Mouse (Mus musculus): Measurements from ENCODE around the gene Hikeshi. TPM values are rescaled to one million over a fixed set of nuclear protein-coding genes. Genes with fewer than 3 reads are reported as not detected.

The Hikeshi gene
- polyA plus RNA-seq, 1 experiment from 2014 or later = 136 TPM

DNA sequence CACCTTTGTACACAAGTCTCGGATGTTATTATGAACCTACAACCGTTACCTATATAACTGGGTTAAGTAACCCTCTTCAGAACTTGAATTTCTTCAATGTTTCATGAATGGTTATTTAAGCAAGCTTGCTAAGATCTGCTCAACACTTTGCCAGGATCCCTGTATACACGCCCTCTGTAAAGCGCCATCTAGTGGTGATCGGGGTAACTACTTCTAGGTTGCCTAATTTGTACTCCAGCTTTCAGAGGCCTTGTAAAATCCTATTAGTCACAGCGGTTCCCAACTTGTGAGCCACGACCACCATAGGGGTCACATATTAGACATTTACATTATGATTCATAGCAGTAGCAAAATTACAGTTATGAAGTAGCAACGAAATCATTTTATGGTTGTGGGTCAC lies 33.1 kb downstream of the Hikeshi start:
- Histone ChIP-seq H3K27ac (replicated peaks; ENCODE audit: low read depth, low read length) (no peak overlapping the region), H3K4me2 (ENCODE audit: low read depth, low read length) (peak overlapping the region; percentile 31), H3K4me3 (ENCODE audit: low read depth, low read length) (no peak overlapping the region), H3K4me1 (ENCODE audit: control insufficient read depth, insufficient read depth, low read length) (peaks cover 6% of the 10 kb centered on the region), H3K9ac (ENCODE audit: low read depth, low read length) (no peak overlapping the region), H3K36me3 (ENCODE audit: control insufficient read depth, insufficient read depth, low read length) (no peaks in the 10 kb centered on the region), H3K9me3 (ENCODE audit: control insufficient read depth, low read length) (no peaks in the 10 kb centered on the region), H3K27me3 (replicated peaks; ENCODE audit: control insufficient read depth, insufficient read depth, low read length) (0 out of 2 replicates have a peak, but pooled peaks cover 3% of the 10 kb centered on the region)
- peak; percentile 84 for DNase-seq (ENCODE audit: low spot score)
- ATAC-seq (ENCODE audit: low read depth) = peak; percentile 68
- 19% methylated on average over 8 of the region's 8 CpGs for WGBS

DNA sequence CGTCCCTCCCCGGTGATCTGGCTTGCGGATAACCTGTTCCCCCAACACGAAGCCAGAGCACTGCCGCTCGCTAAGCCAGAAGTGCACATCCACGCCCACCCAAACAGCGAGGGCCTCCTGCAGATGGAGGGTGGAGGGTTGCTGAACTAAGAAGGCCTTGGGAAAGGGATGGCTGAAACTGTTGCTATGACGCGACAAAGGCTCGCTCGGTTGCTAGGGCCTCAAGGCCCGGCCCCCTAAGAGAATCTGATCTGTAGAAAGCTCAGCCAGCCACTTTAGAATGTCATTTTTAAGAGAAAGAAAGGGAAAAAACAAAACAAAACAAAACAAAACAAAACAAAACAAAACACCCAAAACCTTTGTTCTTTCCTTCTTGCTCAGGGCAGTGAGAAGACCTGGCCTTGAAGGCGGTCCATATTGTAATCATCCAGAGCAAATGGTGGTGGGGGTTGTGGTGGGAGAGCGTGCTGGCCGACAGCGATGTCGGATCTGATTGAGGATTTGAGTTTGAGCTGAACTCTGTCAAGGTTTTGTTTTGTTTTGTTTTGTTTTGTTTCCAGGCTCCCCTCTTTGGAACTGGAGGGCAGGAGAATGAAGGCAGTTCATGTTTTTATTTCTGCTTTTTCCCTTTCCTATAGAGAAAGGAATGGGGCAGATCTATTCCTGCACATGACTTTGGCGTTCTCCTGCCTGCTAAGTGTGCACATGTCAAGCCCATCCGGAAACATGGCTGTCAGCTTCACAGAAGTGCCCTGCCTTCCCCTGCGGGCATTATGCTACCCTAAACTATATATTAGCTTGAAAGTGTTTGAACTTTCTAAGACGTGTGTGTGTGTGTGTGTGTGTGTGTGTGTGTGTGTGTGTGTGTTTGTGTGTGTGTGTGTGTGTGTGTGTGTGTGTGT lies 37.3 kb downstream of the Hikeshi start, which contains the start of gene Ccdc81:
Ccdc81 (minus strand) TSS at position 188 of the 902 bp plus-strand sequence.
- Histone ChIP-seq H3K4me3 (ENCODE audit: low read depth, low read length) (peak within 1 kb of the TSS; percentile 17; the same call in 1 of the 2 replicates), H3K27me3 (replicated peaks; ENCODE audit: control insufficient read depth, insufficient read depth, low read length) (no peaks in the 10 kb centered on the region), H3K36me3 (ENCODE audit: control insufficient read depth, insufficient read depth, low read length) (no peaks in the 10 kb centered on the region), H3K9ac (ENCODE audit: low read depth, low read length) (peak within 1 kb of the TSS; percentile 20; the same call in 1 of the 2 replicates), H3K27ac (replicated peaks; ENCODE audit: low read depth, low read length) (no peak within 1 kb of the TSS), H3K9me3 (ENCODE audit: control insufficient read depth, low read length) (no peaks in the 10 kb centered on the region), H3K4me2 (ENCODE audit: low read depth, low read length) (peak within 1 kb of the TSS; percentile 48), H3K4me1 (ENCODE audit: control insufficient read depth, insufficient read depth, low read length) (peaks cover 6% of the 10 kb centered on the region)
- ATAC-seq (ENCODE audit: low read depth) = peak; percentile 71
- 22% methylated on average over 22 of the region's 22 CpGs for WGBS
- DNase-seq (ENCODE audit: low spot score) = peak; percentile 85

DNA sequence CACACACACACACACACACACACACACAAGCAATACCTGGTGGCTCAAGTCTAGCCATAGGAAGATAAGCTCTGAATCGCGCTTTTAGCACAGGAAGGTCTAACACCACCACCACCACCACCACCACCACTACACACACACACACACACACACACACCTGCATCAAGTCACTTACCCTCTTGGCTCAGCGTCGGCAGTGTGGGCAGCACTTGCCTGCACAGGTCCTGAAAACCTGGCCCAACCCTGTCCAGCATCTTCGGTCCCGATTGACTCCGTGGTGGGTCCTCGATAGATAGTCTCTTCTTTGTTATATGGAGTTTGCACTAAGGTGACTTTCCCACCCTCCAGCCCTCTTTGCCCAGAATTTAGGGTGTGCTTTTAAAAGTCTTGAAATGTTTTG lies 38.0 kb downstream of the Hikeshi start:
- Histone ChIP-seq H3K4me1 (ENCODE audit: control insufficient read depth, insufficient read depth, low read length) (peaks cover 3% of the 10 kb centered on the region; the same call in 1 of the 2 replicates), H3K27me3 (replicated peaks; ENCODE audit: control insufficient read depth, insufficient read depth, low read length) (no peaks in the 10 kb centered on the region), H3K4me3 (ENCODE audit: low read depth, low read length) (peak overlapping the region; percentile 17; the same call in 1 of the 2 replicates), H3K9ac (ENCODE audit: low read depth, low read length) (no peak overlapping the region), H3K4me2 (ENCODE audit: low read depth, low read length) (peak overlapping the region; percentile 48), H3K9me3 (ENCODE audit: control insufficient read depth, low read length) (no peaks in the 10 kb centered on the region), H3K36me3 (ENCODE audit: control insufficient read depth, insufficient read depth, low read length) (no peaks in the 10 kb centered on the region), H3K27ac (replicated peaks; ENCODE audit: low read depth, low read length) (no peak overlapping the region)
- 73% methylated on average over 8 of the region's 8 CpGs for WGBS
- ATAC-seq (ENCODE audit: low read depth) (peak; percentile 51; the same call in 1 of the 2 replicates), DNase-seq (ENCODE audit: low spot score) (no peak)

DNA sequence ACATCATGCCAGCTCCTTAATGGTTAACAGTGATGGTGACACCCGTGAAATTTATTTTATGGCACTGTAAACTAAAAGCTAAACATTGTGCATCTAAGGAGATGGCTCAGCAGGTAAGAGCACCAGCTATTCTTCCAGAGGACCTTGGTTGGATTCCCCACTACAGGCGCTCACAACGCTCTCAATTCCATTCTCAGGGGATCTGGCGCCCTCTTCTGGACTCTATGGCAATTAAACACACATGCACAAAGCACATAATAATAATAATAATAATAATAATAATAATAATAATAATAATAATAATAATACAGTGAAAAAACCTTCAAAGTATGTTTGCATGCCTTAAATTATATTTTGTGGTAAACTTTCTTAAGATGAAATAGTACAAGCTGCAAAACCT lies 49.1 kb downstream of the Hikeshi start:
- no peak overlapping the region for H3K4me2 ChIP-seq (ENCODE audit: low read depth, low read length)
- H3K9me3 ChIP-seq (ENCODE audit: control insufficient read depth, low read length) = no peaks in the 10 kb centered on the region
- DNase-seq (ENCODE audit: low spot score) (no peak), ATAC-seq (ENCODE audit: low read depth) (no peak)
- H3K27me3 ChIP-seq (replicated peaks; ENCODE audit: control insufficient read depth, insufficient read depth, low read length) = no peaks in the 10 kb centered on the region
- no peaks in the 10 kb centered on the region for H3K36me3 ChIP-seq (ENCODE audit: control insufficient read depth, insufficient read depth, low read length)
- H3K4me1 ChIP-seq (ENCODE audit: control insufficient read depth, insufficient read depth, low read length) = no peaks in the 10 kb centered on the region
- H3K4me3 ChIP-seq (ENCODE audit: low read depth, low read length) = no peak overlapping the region
- H3K27ac ChIP-seq (replicated peaks; ENCODE audit: low read depth, low read length) = no peak overlapping the region
- no peak overlapping the region for H3K9ac ChIP-seq (ENCODE audit: low read depth, low read length)
- 30% methylated on average over 4 of the region's 4 CpGs for WGBS

DNA sequence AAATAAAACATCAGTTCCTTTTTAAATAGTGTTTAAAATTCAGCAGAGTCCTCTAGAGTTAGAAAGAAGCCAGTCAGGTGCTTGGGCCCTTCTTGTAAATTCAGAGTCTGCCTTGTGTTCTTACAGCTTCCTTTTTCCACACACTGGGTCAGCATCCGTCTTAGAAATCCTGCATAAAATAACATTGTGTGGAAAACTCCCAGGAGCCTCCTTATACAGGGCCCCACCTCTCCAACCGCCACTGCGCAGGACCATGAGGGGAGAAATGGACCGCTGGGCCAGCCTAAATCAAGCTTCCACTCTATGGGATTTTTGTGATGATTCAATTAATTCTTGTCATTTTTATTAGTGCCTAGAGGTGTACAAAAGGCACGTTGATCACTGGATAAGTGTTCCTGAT lies 49.6 kb downstream of the Hikeshi start:
- Histone ChIP-seq H3K4me2 (ENCODE audit: low read depth, low read length) (no peak overlapping the region), H3K27ac (replicated peaks; ENCODE audit: low read depth, low read length) (no peak overlapping the region), H3K4me3 (ENCODE audit: low read depth, low read length) (no peak overlapping the region), H3K27me3 (replicated peaks; ENCODE audit: control insufficient read depth, insufficient read depth, low read length) (no peaks in the 10 kb centered on the region), H3K36me3 (ENCODE audit: control insufficient read depth, insufficient read depth, low read length) (no peaks in the 10 kb centered on the region), H3K4me1 (ENCODE audit: control insufficient read depth, insufficient read depth, low read length) (no peaks in the 10 kb centered on the region), H3K9me3 (ENCODE audit: control insufficient read depth, low read length) (no peaks in the 10 kb centered on the region), H3K9ac (ENCODE audit: low read depth, low read length) (no peak overlapping the region)
- no peak for ATAC-seq (ENCODE audit: low read depth)
- DNase-seq (ENCODE audit: low spot score) = no peak
- WGBS = 70% methylated on average over 5 of the region's 5 CpGs

DNA sequence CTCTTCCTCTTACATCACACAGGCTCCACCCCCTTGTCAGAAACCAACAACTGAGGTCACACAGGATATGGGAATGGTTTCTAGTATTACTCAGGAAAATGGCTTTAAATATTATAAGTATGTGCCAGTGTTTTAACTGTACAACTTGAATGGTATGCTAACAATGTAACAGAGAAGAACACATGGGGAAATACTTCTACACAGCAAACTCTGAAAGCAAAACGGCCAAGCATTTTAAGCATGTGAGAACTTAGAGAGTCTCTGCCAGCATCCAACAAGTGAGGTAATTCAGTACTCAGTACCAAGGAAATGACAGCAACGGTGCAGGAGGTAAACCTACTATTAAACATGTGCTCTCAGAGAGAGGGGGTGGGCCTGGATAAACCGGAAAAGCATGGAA lies 56.5 kb downstream of the Hikeshi start:
- DNase-seq (ENCODE audit: low spot score) (peak; percentile 50), ATAC-seq (ENCODE audit: low read depth) (peak; percentile 26; the same call in 1 of the 2 replicates)
- Histone ChIP-seq H3K9ac (ENCODE audit: low read depth, low read length) (no peak overlapping the region), H3K36me3 (ENCODE audit: control insufficient read depth, insufficient read depth, low read length) (no peaks in the 10 kb centered on the region), H3K27me3 (replicated peaks; ENCODE audit: control insufficient read depth, insufficient read depth, low read length) (no peaks in the 10 kb centered on the region), H3K4me3 (ENCODE audit: low read depth, low read length) (no peak overlapping the region), H3K27ac (replicated peaks; ENCODE audit: low read depth, low read length) (no peak overlapping the region), H3K4me1 (ENCODE audit: control insufficient read depth, insufficient read depth, low read length) (no peaks in the 10 kb centered on the region), H3K9me3 (ENCODE audit: control insufficient read depth, low read length) (no peaks in the 10 kb centered on the region), H3K4me2 (ENCODE audit: low read depth, low read length) (no peak overlapping the region)
- 40% methylated on average over 3 of the region's 3 CpGs for WGBS

DNA sequence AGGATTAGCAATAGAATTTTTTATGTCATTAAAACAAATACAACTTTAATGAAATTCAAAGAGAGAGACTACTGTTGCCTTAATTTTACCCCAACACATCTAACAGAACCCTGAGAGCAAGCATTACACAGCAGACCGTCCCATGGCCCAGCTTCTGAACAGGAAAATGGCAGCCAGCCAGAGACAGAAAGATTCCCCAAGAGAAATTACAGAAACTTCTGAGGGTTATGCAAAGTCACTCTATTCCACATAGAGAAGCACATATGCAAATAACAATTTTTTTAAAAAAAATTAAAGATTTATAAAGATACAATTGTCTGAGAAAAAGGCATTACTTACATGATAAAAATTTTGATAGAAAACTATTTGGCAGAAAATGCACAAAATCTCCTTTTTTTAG lies 61.3 kb downstream of the Hikeshi start:
- Histone ChIP-seq H3K27me3 (replicated peaks; ENCODE audit: control insufficient read depth, insufficient read depth, low read length) (no peaks in the 10 kb centered on the region), H3K36me3 (ENCODE audit: control insufficient read depth, insufficient read depth, low read length) (no peaks in the 10 kb centered on the region), H3K4me3 (ENCODE audit: low read depth, low read length) (no peak overlapping the region), H3K4me1 (ENCODE audit: control insufficient read depth, insufficient read depth, low read length) (no peaks in the 10 kb centered on the region), H3K4me2 (ENCODE audit: low read depth, low read length) (no peak overlapping the region), H3K9ac (ENCODE audit: low read depth, low read length) (no peak overlapping the region), H3K9me3 (ENCODE audit: control insufficient read depth, low read length) (no peaks in the 10 kb centered on the region), H3K27ac (replicated peaks; ENCODE audit: low read depth, low read length) (no peak overlapping the region)
- DNase-seq (ENCODE audit: low spot score) (no peak), ATAC-seq (ENCODE audit: low read depth) (no peak)
- 41% methylated on average over 1 of the region's 1 CpGs for WGBS
